Mouse (Mus musculus) kidney, adult 2 months (tissue): ENCODE results near the gene Wdr20rt.

Experiments used
- CTCF ChIP-seq: fragments of 200-500 bp; conservative IDR thresholded peaks from 2 replicates; pipeline ENCODE4 v1.5.1; 2011; ENCODE audit warnings: low read depth, mild to moderate bottlenecking, control low read depth, low read length, moderate library complexity, mixed read lengths; ENCODE audit not compliant: insufficient read depth, insufficient read length
- POLR2A ChIP-seq: fragments of 200-500 bp; IDR thresholded peaks from one replicate; pipeline ENCODE4 v1.6.1; 2011; ENCODE audit warnings: low read depth, low read length, control low read depth

- TF ChIP-seq POLR2A, result no peak
- no peak for TF ChIP-seq CTCF
Observed at GRCm38 (mm10) chr12:65228628-65229027, 3.3 kb downstream of the Wdr20rt start.
